Mouse (Mus musculus) cerebellum, postnatal 14 days (tissue): ENCODE results near the gene AI597479.
"Not testable (repeated sequence)": the region's sequence is repeated elsewhere in the genome, so short reads cannot be mapped to it uniquely, and the experiment has no call there.

Source experiments
- DNase-seq, 2 experiments: peaks; one replicate each; pipeline ENCODE4 v3.0.0; 2021; ENCODE audit warnings: mixed read lengths in 2 of 2

AI597479 gene

GRCm38 (mm10) chr1:43127196-43127595 is 28.7 kb downstream of the AI597479 start:
- DNase-seq, result no peak

- DNase-seq, result no peak
Measured at GRCm38 (mm10) chr1:43127820-43128610, 29.5 kb downstream of the AI597479 start.

GRCm38 (mm10) chr1:43130219-43130981 is 31.9 kb downstream of the AI597479 start:
- peak in 1 of 2 experiments; percentile 14 for DNase-seq

- DNase-seq, result peak; percentile 61 to 62
Measured at GRCm38 (mm10) chr1:43131591-43131990, 33.1 kb downstream of the AI597479 start.

DNA sequence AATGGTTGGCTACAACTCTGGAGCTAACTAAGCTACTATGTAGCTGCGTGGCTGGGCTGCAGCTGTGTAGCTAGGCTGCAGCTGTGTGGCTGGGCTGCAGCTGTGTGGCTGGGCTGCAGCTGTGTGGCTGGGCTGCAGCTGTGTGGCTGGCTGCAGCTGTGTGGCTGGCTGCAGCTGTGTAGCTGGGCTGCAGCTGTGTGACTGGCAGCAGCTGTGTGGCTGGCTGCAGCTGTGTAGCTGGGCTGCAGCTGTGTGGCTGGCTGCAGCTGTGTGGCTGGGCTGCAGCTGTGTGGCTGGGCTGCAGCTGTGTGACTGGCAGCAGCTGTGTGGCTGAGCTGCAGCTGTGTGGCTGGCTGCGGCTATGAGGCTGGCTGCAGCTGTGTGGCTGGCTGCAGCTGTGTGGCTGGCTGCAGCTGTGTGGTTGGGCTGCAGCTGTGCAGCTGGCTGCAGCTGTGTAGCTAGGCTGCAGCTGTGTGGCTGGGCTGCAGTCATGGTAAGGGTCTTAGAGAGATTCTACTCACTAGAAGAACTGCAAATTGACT is 38.0 kb downstream of the AI597479 start:
- not testable (repeated sequence) for DNase-seq

- no peak for DNase-seq
Measured at GRCm38 (mm10) chr1:43137334-43137733, 38.8 kb downstream of the AI597479 start.

DNA sequence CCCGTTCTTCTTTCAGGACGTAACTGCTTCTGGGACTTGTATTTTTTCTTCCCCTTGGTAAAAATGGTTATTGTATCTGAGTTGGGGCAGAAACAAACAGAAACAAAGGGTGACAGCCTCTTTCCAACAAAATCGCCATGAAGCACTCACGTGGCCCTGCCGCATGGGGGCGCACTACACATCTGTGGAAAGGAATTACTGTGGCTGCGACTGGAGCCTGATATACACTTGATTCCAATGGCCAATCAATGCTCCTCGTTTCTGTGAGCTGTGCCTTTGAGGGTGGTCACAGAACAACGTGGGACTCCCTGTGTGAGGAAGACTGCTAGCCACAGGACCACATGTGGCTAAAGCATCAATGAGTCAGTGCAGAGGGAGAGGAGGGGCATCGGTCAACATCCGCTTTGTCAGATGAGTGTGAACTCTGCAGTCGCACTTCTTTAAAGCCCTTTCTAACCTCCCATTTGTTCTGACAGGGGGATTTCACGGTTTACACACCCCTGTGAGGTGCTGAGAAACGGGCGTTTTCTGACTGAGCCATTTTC is 39.8 kb downstream of the AI597479 start:
- no peak for DNase-seq

GRCm38 (mm10) chr1:43139587-43140266 is 41.2 kb downstream of the AI597479 start:
- peak; percentile 90 to 94 for DNase-seq

- peak; percentile 54 to 72 for DNase-seq
Measured at GRCm38 (mm10) chr1:43141555-43141961, 43.0 kb downstream of the AI597479 start.

DNA sequence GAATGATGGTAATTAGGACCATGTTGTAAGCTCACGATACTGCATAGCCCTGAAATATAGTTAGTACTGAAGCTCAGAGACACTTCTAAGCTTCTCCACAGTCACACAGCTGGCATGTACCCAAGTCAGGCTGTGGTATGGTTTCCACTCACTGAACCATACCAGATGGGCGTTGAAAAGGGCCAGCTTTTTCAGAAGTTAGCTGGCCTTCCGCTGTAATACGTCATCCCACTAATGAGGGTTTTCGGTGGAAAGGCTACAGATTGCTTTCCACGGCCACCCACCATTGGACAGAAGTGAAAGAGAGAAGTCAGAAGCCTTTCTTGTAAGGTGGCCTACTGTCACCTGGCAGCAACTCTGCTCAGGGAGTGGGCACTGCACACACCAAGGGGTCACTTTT is 44.3 kb downstream of the AI597479 start:
- no peak for DNase-seq

- DNase-seq, result peak; percentile 17 to 29
Measured at GRCm38 (mm10) chr1:43143284-43143683, 44.8 kb downstream of the AI597479 start.

- DNase-seq, result no peak
Measured at GRCm38 (mm10) chr1:43143791-43144190, 45.3 kb downstream of the AI597479 start.

GRCm38 (mm10) chr1:43144338-43144906 is 45.9 kb downstream of the AI597479 start:
- no peak for DNase-seq

DNA sequence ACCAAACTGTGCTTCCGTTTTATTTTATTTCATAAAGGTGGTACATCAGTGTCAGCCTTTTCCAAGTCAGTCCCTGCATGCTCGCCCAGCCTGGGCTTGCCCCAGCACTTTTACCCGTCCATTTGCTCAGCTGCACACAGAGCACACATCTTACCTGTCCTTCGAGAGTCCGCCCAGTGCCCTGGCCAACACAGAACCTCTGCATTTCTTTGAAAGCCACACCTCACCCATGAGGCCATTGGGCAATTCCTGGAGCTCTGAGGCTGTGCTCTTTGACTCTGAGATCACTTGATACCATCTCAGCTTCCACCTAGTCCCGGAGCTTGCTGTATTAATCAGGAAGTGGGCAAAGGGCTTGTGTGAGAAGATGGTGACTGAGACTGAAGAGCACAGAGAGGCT is 46.9 kb downstream of the AI597479 start:
- DNase-seq, result no peak

- no peak for DNase-seq
Measured at GRCm38 (mm10) chr1:43147474-43147873, 49.0 kb downstream of the AI597479 start.

DNA sequence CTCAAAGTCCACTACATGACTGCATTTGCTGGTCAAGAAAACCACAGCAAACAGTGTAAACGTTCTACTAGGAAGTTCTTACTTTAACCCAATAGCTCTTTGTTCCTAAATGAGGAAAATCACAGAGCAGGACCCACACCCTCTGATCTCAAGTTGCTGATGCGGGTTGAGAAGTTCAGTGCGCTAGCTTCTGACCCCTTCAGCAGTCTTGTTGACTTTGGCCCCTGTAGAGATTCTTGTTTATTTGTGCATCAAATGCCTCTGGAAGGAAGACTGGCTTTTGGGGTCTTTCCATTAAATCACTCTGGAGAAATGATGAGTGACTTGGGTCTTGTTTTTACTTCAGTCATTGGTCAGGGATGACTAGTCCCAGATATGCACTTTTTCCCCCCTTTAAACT is 51.7 kb downstream of the AI597479 start:
- no peak for DNase-seq

GRCm38 (mm10) chr1:43152626-43153025 is 54.1 kb downstream of the AI597479 start:
- no peak for DNase-seq

DNA sequence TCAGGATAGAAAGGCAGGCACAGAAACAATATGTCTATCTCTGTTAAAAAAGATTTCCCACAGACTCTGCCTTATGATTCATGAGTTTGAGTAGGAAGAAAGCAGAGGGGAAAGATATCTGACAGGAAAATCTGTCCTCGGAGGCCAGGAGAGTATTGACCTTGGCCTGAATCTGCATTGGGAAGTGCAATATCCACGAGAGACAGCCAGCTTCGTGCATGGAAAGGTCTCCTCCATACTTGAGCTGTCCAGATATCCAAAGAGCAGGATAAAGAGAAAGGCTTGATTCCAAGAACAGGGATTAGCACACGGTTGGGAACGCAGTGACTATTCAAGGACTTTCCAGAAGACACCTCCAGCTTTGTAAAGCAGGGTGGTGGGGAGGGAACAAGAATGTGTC is 55.0 kb downstream of the AI597479 start:
- no peak for DNase-seq

DNA sequence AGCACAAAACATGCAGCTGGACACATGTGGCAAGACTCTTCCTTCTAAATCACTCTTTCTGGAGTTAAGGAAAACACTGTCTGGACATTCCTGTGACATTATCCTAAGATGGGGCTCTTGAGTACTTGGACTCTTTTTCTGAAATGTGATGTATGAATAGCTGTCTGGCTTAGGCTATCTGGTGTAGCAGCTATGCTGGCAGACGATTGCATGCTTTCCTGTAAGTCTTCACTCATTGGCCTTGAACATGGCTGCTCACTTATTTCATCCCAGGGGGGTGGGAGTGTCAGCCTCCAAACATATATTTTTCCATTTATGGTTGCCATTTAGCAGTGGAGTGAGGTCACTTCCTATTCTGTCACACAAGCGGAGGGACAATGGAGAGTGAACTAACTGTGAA is 56.0 kb downstream of the AI597479 start:
- DNase-seq, result no peak

DNA sequence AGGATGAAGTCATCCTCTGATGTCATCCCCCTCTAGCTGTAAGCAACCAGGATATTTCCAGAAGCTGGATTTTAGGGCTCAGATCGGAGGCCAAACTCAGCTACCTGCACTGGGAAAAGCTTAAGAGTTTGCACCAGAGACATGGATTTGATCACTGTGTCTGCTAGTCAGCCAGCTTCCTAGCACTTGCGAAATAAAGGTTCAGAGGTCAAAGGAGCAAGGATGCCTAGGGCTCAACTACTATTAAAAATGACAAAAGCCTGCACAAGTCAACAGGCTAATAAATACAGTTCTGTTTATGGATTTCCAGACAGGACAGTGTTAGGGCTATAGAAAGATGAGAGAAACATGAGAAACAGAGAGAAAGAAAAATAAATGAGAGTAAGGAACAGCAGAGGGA is 59.4 kb downstream of the AI597479 start:
- DNase-seq, result no peak

GRCm38 (mm10) chr1:43159429-43159828 is 60.9 kb downstream of the AI597479 start:
- no peak for DNase-seq

- no peak for DNase-seq
Measured at GRCm38 (mm10) chr1:43162394-43162793, 63.9 kb downstream of the AI597479 start.

DNA sequence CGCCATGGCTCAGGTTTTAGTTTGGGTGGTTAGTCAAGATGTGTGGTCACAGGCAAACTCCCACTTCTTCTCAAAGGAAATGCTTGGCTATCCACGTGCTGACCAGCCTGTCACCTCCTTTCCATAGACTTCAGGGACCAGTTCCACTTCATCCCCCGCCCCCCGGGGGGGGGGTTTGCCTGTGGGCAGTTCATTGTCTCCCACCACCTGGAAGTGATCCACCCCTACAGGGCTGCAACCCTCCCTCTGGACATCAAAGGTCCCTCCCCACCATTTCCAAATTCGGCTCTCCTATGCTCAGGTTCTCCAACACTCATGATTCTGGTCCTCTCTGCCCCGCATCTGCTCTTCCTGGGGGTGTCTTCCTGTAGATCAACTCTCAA is 64.6 kb downstream of the AI597479 start:
- DNase-seq, result peak; percentile 12 to 13
